Mouse (Mus musculus) forebrain, postnatal 0 days (tissue): Measurements from ENCODE around the gene Nmnat2. TPM values are rescaled to one million over a fixed set of nuclear protein-coding genes. Genes with fewer than 3 reads are reported as not detected.
A peak's percentile ranks its signal among the peaks of the same experiment; 100 is the strongest.

Source experiments
- ATAC-seq: fragments of 200-750 bp; cut with Nextera tagmentation; 2 replicates; pipeline ENCODE4 v1.8.0; 2017; ENCODE audit warnings: mild to moderate bottlenecking, moderate library complexity
- DNase-seq: peaks from one replicate; pipeline ENCODE4 v3.0.0-alpha.2; 2015
- H3K27ac ChIP-seq: fragments of 300-500 bp; sonication (generic); 2 replicates; pipeline ENCODE4 v1.5.1; 2014; ENCODE audit warnings: low read depth, mild to moderate bottlenecking, antibody characterized with exemption, low read length, moderate library complexity, mixed read lengths
- H3K27me3 ChIP-seq: fragments of 300-500 bp; sonication (generic); 2 replicates; pipeline ENCODE4 v1.6.1; 2014; ENCODE audit warnings: mild to moderate bottlenecking, low read length, mixed read lengths; ENCODE audit not compliant: insufficient read depth
- H3K36me3 ChIP-seq: fragments of 300-500 bp; sonication (generic); 2 replicates; pipeline ENCODE4 v1.6.1; 2014; ENCODE audit warnings: mild to moderate bottlenecking, moderate library complexity; ENCODE audit not compliant: insufficient read depth
- H3K4me1 ChIP-seq: fragments of 300-500 bp; sonication (generic); 2 replicates; pipeline ENCODE4 v1.6.1; 2014; ENCODE audit warnings: antibody characterized with exemption; ENCODE audit not compliant: insufficient read depth
- H3K4me2 ChIP-seq: fragments of 300-500 bp; sonication (generic); 2 replicates; pipeline ENCODE4 v1.6.1; 2014; ENCODE audit warnings: low read depth, mild to moderate bottlenecking, moderate library complexity
- H3K4me3 ChIP-seq: fragments of 300-500 bp; sonication (generic); 2 replicates; pipeline ENCODE4 v1.5.1; 2014; ENCODE audit warnings: low read depth, low read length, mixed read lengths
- H3K9ac ChIP-seq: fragments of 300-500 bp; sonication (generic); 2 replicates; pipeline ENCODE4 v1.6.1; 2014; ENCODE audit warnings: mild to moderate bottlenecking
- H3K9me3 ChIP-seq: fragments of 300-500 bp; sonication (generic); 2 replicates; pipeline ENCODE4 v1.6.1; 2016; ENCODE audit warnings: low read length
- CTCF ChIP-seq: sonication (generic); IDR thresholded peaks from 2 replicates; pipeline ENCODE4 v1.5.1; 2016; ENCODE audit warnings: antibody characterized with exemption, control low read depth, low read depth
- WGBS: fragments of 180-500 bp; shearing (Covaris S2); extraction: QIAGEN DNeasy Blood & Tissue Kit; methylation state at CpG from one replicate; pipeline ENCODE4 v1.1.7; 2014; 5-methylcytosine and 5-hydroxymethylcytosine counted together
- polyA plus RNA-seq: library from polyadenylated mRNA; unstranded; fragments of >200 nt; fragmentation: Nextera tagmentation; extraction: Ambion mirVana; gene quantifications from 2 replicates; pipeline ENCODE4 v1.2.1, GENCODE M21; 2015
- total RNA-seq: library from RNA; depleted of rRNA; stranded (reverse); fragments of >200 nt; gene quantifications from 2 replicates; pipeline ENCODE4 v1.2.3, GENCODE M21; 2014

Gene Nmnat2
- total and polyA plus RNA-seq, 2 experiments from 2014 or later = 81.8 to 142 TPM

GRCm38 (mm10) chr1:152935476-152935875 is 19.3 kb upstream of the Nmnat2 start:
- no peak overlapping the region for H3K4me3 ChIP-seq
- no peaks in the 10 kb centered on the region for H3K27me3 ChIP-seq
- H3K4me1 ChIP-seq = no peaks in the 10 kb centered on the region
- ATAC-seq (no peak), DNase-seq (no peak)
- H3K36me3 ChIP-seq = no peaks in the 10 kb centered on the region
- no peak overlapping the region for H3K27ac ChIP-seq
- TF ChIP-seq CTCF = no peak
- no peaks in the 10 kb centered on the region for H3K9me3 ChIP-seq
- no peak overlapping the region for H3K9ac ChIP-seq
- no peak overlapping the region for H3K4me2 ChIP-seq
- 57% methylated on average over 6 of the region's 6 CpGs for WGBS

GRCm38 (mm10) chr1:152936365-152936764 is 18.4 kb upstream of the Nmnat2 start:
- Histone ChIP-seq H3K4me1 (no peaks in the 10 kb centered on the region), H3K36me3 (no peaks in the 10 kb centered on the region), H3K4me2 (no peak overlapping the region), H3K27ac (no peak overlapping the region), H3K27me3 (no peaks in the 10 kb centered on the region), H3K4me3 (no peak overlapping the region), H3K9me3 (no peaks in the 10 kb centered on the region), H3K9ac (no peak overlapping the region)
- no peak for TF ChIP-seq CTCF
- DNase-seq = peak; percentile 49
- ATAC-seq = peak; percentile 53
- 78% methylated on average over 5 of the region's 5 CpGs for WGBS

GRCm38 (mm10) chr1:152942977-152943376 is 11.8 kb upstream of the Nmnat2 start:
- TF ChIP-seq CTCF = no peak
- Histone ChIP-seq H3K27ac (no peak overlapping the region), H3K4me3 (no peak overlapping the region), H3K4me1 (no peaks in the 10 kb centered on the region), H3K9ac (no peak overlapping the region), H3K9me3 (no peaks in the 10 kb centered on the region), H3K36me3 (no peaks in the 10 kb centered on the region), H3K4me2 (no peak overlapping the region), H3K27me3 (no peaks in the 10 kb centered on the region)
- WGBS = 33% methylated on average over 4 of the region's 4 CpGs
- no peak for DNase-seq
- no peak for ATAC-seq

GRCm38 (mm10) chr1:152954167-152954566 is 626 bp upstream of the Nmnat2 start:
- no peak for ATAC-seq
- H3K4me1 ChIP-seq = peaks cover 6% of the 10 kb centered on the region; the same call in 1 of the 2 replicates
- H3K27ac ChIP-seq = no peak overlapping the region
- H3K9ac ChIP-seq = no peak overlapping the region
- no peaks in the 10 kb centered on the region for H3K9me3 ChIP-seq
- TF ChIP-seq CTCF = no peak
- H3K27me3 ChIP-seq = no peaks in the 10 kb centered on the region; the same call in 1 of the 2 replicates
- 66% methylated on average over 5 of the region's 5 CpGs for WGBS
- no peak for DNase-seq
- no peak overlapping the region for H3K4me2 ChIP-seq
- no peak overlapping the region for H3K4me3 ChIP-seq
- H3K36me3 ChIP-seq = no peaks in the 10 kb centered on the region

GRCm38 (mm10) chr1:152955564-152956211 is 895 bp downstream of the Nmnat2 start:
- ATAC-seq (peak; percentile 54), DNase-seq (peak; percentile 55)
- WGBS = 2% methylated on average over 40 of the region's 40 CpGs
- peak overlapping the region; percentile 76 for H3K9ac ChIP-seq
- peak overlapping the region; percentile 81 for H3K4me2 ChIP-seq
- H3K36me3 ChIP-seq = no peaks in the 10 kb centered on the region
- no peaks in the 10 kb centered on the region for H3K9me3 ChIP-seq
- H3K4me3 ChIP-seq = peak overlapping the region; percentile 82
- no peaks in the 10 kb centered on the region; the same call in 1 of the 2 replicates for H3K27me3 ChIP-seq
- peak overlapping the region; percentile 94 for H3K27ac ChIP-seq
- TF ChIP-seq CTCF = no peak
- H3K4me1 ChIP-seq = peaks cover 6% of the 10 kb centered on the region; the same call in 1 of the 2 replicates

GRCm38 (mm10) chr1:152956221-152956620 is 1.4 kb downstream of the Nmnat2 start:
- ATAC-seq (no peak), DNase-seq (peak; percentile 60)
- no peaks in the 10 kb centered on the region; the same call in 1 of the 2 replicates for H3K27me3 ChIP-seq
- peaks cover 6% of the 10 kb centered on the region; the same call in 1 of the 2 replicates for H3K4me1 ChIP-seq
- 4% methylated on average over 14 of the region's 14 CpGs for WGBS
- H3K9ac ChIP-seq = peak overlapping the region; percentile 76
- TF ChIP-seq CTCF = no peak
- H3K9me3 ChIP-seq = no peaks in the 10 kb centered on the region
- H3K36me3 ChIP-seq = no peaks in the 10 kb centered on the region
- H3K27ac ChIP-seq = peak overlapping the region; percentile 94; the same call in 1 of the 2 replicates
- peak overlapping the region; percentile 82 for H3K4me3 ChIP-seq
- peak overlapping the region; percentile 81 for H3K4me2 ChIP-seq

GRCm38 (mm10) chr1:152964344-152964743 is 9.6 kb downstream of the Nmnat2 start:
- no peaks in the 10 kb centered on the region for H3K9me3 ChIP-seq
- no peak for TF ChIP-seq CTCF
- H3K27me3 ChIP-seq = no peaks in the 10 kb centered on the region
- H3K27ac ChIP-seq = no peak overlapping the region
- DNase-seq (no peak), ATAC-seq (no peak)
- 41% methylated on average over 10 of the region's 10 CpGs for WGBS
- no peaks in the 10 kb centered on the region for H3K4me1 ChIP-seq
- H3K4me3 ChIP-seq = no peak overlapping the region
- no peak overlapping the region for H3K4me2 ChIP-seq
- no peak overlapping the region for H3K9ac ChIP-seq
- no peaks in the 10 kb centered on the region for H3K36me3 ChIP-seq
